13 mouse cellular contexts compared by ENCODE assay signal in the genomic region with DNA sequence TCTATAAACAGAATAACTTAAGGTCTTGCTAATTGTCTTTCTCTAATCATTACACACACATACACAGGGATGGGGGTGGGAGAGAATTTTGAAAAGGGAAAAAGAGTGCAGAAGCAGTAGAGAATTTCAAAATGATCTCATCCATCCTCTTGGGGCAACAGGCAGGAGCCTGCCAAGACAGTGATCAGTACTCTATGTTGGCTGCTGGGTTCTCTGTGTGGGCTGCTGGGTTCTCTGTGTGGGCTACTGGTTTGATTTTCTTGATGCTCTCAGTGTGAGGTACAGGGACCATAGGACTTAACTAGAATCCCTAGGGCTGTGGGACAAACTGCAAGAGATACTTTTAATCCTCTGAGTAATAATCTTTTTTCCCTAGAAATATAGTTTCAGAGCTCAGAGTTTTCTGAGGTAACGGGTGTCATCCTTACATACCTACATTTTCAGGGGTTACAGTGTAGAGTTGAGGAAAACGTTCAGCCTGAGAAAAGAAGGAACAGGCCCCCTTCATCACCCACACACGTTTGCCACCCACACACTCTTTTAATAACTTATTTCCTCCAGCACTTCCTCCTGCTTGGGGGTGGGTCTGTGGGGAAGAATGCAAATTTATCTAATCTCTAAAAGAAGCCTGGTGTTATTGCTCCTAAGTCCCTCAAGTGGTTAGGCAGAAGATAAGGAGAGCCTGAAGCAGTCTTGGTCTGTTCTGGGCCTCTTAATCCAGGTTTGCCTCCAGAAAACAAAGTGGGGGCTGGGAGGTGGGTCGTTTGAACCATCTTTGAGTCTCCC.
DNase-seq lines count a peak whose midpoint lies in the region; ATAC-seq and TF ChIP-seq lines count a peak whose summit lies in the region.
"Had no signal": no experiment of that assay in that cellular context is flagged by ENCODE, and none has a peak within 500 bp of the region (broad histone marks: within the 10 kb centered on the region; RNA-seq: fewer than 3 reads in every experiment).

No protein-coding gene starts in this region.

- H3K4me2 ChIP-seq in heart, postnatal 0 days (ENCODE audit: low read depth, low read length), result no peak overlapping the region
- H3K4me2 ChIP-seq in hindbrain, embryonic 11.5 days (replicated peaks; ENCODE audit: low read depth, low read length), result no peak overlapping the region
- no peak overlapping the region for H3K4me2 ChIP-seq in forebrain, postnatal 0 days (ENCODE audit: low read depth)
- H3K4me2 ChIP-seq in midbrain, embryonic 13.5 days (replicated peaks), result no peak overlapping the region
- H3K4me2 ChIP-seq: hindbrain, embryonic 13.5 days had no signal

- no peaks in the 10 kb centered on the region for H3K9me3 ChIP-seq in heart, postnatal 0 days (replicated peaks; ENCODE audit: control insufficient read depth, low read length)
- H3K9me3 ChIP-seq in hindbrain, embryonic 11.5 days (ENCODE audit: control insufficient read depth, low read length), result no peaks in the 10 kb centered on the region
- no peaks in the 10 kb centered on the region for H3K9me3 ChIP-seq in forebrain, postnatal 0 days (ENCODE audit: low read length)
- no peaks in the 10 kb centered on the region for H3K9me3 ChIP-seq in midbrain, embryonic 13.5 days
- H3K9me3 ChIP-seq: hindbrain, embryonic 13.5 days had no signal

- no peak overlapping the region for H3K9ac ChIP-seq in heart, postnatal 0 days (replicated peaks; ENCODE audit: low read depth, low read length)
- H3K9ac ChIP-seq in hindbrain, embryonic 11.5 days (ENCODE audit: low read depth, low read length), result no peak overlapping the region
- H3K9ac ChIP-seq in forebrain, postnatal 0 days, result no peak overlapping the region
- H3K9ac ChIP-seq in midbrain, embryonic 13.5 days (replicated peaks), result no peak overlapping the region
- H3K9ac ChIP-seq: hindbrain, embryonic 13.5 days had no signal

- TF ChIP-seq EP300 in heart, postnatal 0 days (IDR thresholded peaks at IDR 0.05; ENCODE audit: low read depth), result no peak

- H3K4me3 ChIP-seq in heart, postnatal 0 days (ENCODE audit: low read depth, low read length), result no peak overlapping the region
- no peak overlapping the region for H3K4me3 ChIP-seq in macrophage (ENCODE audit: inconsistent target)
- no peak overlapping the region for H3K4me3 ChIP-seq in hindbrain, embryonic 11.5 days (ENCODE audit: low read depth, low read length)
- H3K4me3 ChIP-seq in forebrain, postnatal 0 days (ENCODE audit: low read depth, low read length), result no peak overlapping the region
- H3K4me3 ChIP-seq in midbrain, embryonic 13.5 days (replicated peaks), result no peak overlapping the region
- H3K4me3 ChIP-seq: hindbrain, embryonic 13.5 days had no signal

- peak overlapping the region; percentile 6; the same call in 1 of the 2 replicates for H3K27ac ChIP-seq in heart, postnatal 0 days (ENCODE audit: low read depth)
- H3K27ac ChIP-seq in macrophage, result 0 out of 2 replicates have a peak overlapping the region, but pooled peaks have one; percentile 8
- H3K27ac ChIP-seq in hindbrain, embryonic 11.5 days (ENCODE audit: low read depth, low read length), result no peak overlapping the region
- H3K27ac ChIP-seq in forebrain, postnatal 0 days (ENCODE audit: low read depth, low read length), result no peak overlapping the region
- no peak overlapping the region for H3K27ac ChIP-seq in midbrain, embryonic 13.5 days
- H3K27ac ChIP-seq: hindbrain, embryonic 13.5 days had no signal

- H3K79me2 ChIP-seq in macrophage (ENCODE audit: inconsistent target), result no peaks in the 10 kb centered on the region

- H3K27me3 ChIP-seq in heart, postnatal 0 days (ENCODE audit: control insufficient read depth, insufficient read depth, low read length), result no peaks in the 10 kb centered on the region
- H3K27me3 ChIP-seq in hindbrain, embryonic 11.5 days (ENCODE audit: control insufficient read depth, insufficient read depth, low read length), result no peaks in the 10 kb centered on the region
- H3K27me3 ChIP-seq in forebrain, postnatal 0 days (ENCODE audit: insufficient read depth, low read length), result no peaks in the 10 kb centered on the region
- H3K27me3 ChIP-seq in midbrain, embryonic 13.5 days, result no peaks in the 10 kb centered on the region

- no peak for DNase-seq in heart, postnatal 0 days (ENCODE audit: low spot score)
- DNase-seq in heart, adult 11 months, result no peak
- peak; percentile 34 for DNase-seq in CD4-positive, CD25-positive, alpha-beta regulatory T cell, adult 2 months (ENCODE audit: low read depth, low spot score)
- no peak for DNase-seq in hindbrain, embryonic 11.5 days (ENCODE audit: low spot score)
- no peak for DNase-seq in forebrain, postnatal 0 days
- DNase-seq: gastrocnemius, postnatal 25 days; kidney, postnatal 4 days; left cerebral cortex, postnatal 4 days; right cerebral cortex, postnatal 14 days had no signal

- no peaks in the 10 kb centered on the region for H3K36me3 ChIP-seq in heart, postnatal 0 days (replicated peaks; ENCODE audit: control insufficient read depth, insufficient read depth, low read length)
- no peaks in the 10 kb centered on the region for H3K36me3 ChIP-seq in macrophage (ENCODE audit: inconsistent target)
- H3K36me3 ChIP-seq in hindbrain, embryonic 11.5 days (ENCODE audit: control insufficient read depth, insufficient read depth, low read length), result no peaks in the 10 kb centered on the region
- no peaks in the 10 kb centered on the region for H3K36me3 ChIP-seq in forebrain, postnatal 0 days (ENCODE audit: insufficient read depth)
- no peaks in the 10 kb centered on the region for H3K36me3 ChIP-seq in midbrain, embryonic 13.5 days
- H3K36me3 ChIP-seq: hindbrain, embryonic 13.5 days had no signal

- 19% methylated on average over 4 of the region's 4 CpGs for WGBS in heart, postnatal 0 days
- WGBS in macrophage (ENCODE audit: missing documents), result 13% methylated on average over 4 of the region's 4 CpGs
- 31% methylated on average over 4 of the region's 4 CpGs for WGBS in hindbrain, embryonic 11.5 days
- 49% methylated on average over 4 of the region's 4 CpGs for WGBS in forebrain, postnatal 0 days
- 45% methylated on average over 4 of the region's 4 CpGs for WGBS in midbrain, embryonic 13.5 days

- no peak for ATAC-seq in heart, postnatal 0 days (ENCODE audit: insufficient read depth, low read depth)
- peak; percentile 43 to 58 for ATAC-seq in hematopoietic stem cell, adult 5-6 weeks (replicated peaks in 1 of 2; ENCODE audit: insufficient read depth in 1 of 2, low FRiP score in 2 of 2, low TSS enrichment in 1 of 2, low read depth in 1 of 2, poor library complexity in 2 of 2, severe bottlenecking in 2 of 2)
- no peak for ATAC-seq in hindbrain, embryonic 11.5 days (ENCODE audit: low FRiP score)
- ATAC-seq in forebrain, postnatal 0 days, result no peak
- no peak for ATAC-seq in midbrain, embryonic 13.5 days

- TF ChIP-seq CTCF in heart, postnatal 0 days (IDR thresholded peaks at IDR 0.05; ENCODE audit: low read depth), result no peak
- no peak for TF ChIP-seq CTCF in forebrain, postnatal 0 days (IDR thresholded peaks at IDR 0.05; ENCODE audit: low read depth)

- peaks cover 6% of the 10 kb centered on the region; the same call in 1 of the 2 replicates for H3K4me1 ChIP-seq in heart, postnatal 0 days (ENCODE audit: control insufficient read depth, insufficient read depth)
- no peaks in the 10 kb centered on the region for H3K4me1 ChIP-seq in hindbrain, embryonic 11.5 days (replicated peaks; ENCODE audit: control insufficient read depth, insufficient read depth, low read length)
- no peaks in the 10 kb centered on the region for H3K4me1 ChIP-seq in forebrain, postnatal 0 days (ENCODE audit: insufficient read depth)
- no peaks in the 10 kb centered on the region for H3K4me1 ChIP-seq in midbrain, embryonic 13.5 days (replicated peaks)
- H3K4me1 ChIP-seq: hindbrain, embryonic 13.5 days had no signal

Comparison
In these comparisons a context has a peak if more than half of its experiments do, and no peak if none do; other contexts are left out.
1. ATAC-seq: peak in hematopoietic stem cell, adult 5-6 weeks (2 of 2); none in heart, postnatal 0 days (single experiment), hindbrain, embryonic 11.5 days (single experiment), forebrain, postnatal 0 days (single experiment) and midbrain, embryonic 13.5 days (single experiment).
2. H3K27ac ChIP-seq: peak in heart, postnatal 0 days (single experiment) and macrophage (single experiment); none in hindbrain, embryonic 11.5 days (single experiment), forebrain, postnatal 0 days (single experiment) and midbrain, embryonic 13.5 days (single experiment).